Mouse (Mus musculus) cerebellum, adult 2 months (tissue): Measurements from ENCODE around the gene AW822073.

Experiments
- CTCF ChIP-seq: fragments of 200-500 bp; IDR thresholded peaks from 2 replicates; pipeline ENCODE4 v1.5.1; 2011; ENCODE audit warnings: low read depth, mild to moderate bottlenecking, control low read depth, low read length, moderate library complexity, borderline replicate concordance; ENCODE audit not compliant: insufficient read depth
- POLR2A ChIP-seq: fragments of 200-500 bp; IDR thresholded peaks from 2 replicates; pipeline ENCODE4 v1.6.1; 2011; ENCODE audit warnings: low read length, control low read depth, borderline replicate concordance; ENCODE audit not compliant: insufficient read depth

- TF ChIP-seq CTCF = no peak
- TF ChIP-seq POLR2A = no peak
Observed at GRCm38 (mm10) chr10:58236613-58237012, 11.9 kb upstream of the AW822073 start, which contains the start of gene Gm4981.
